Mouse (Mus musculus) E14TG2a.4 (cell line): Measurements from ENCODE around the gene Lyst.

Experiments used
- H3K27me3 ChIP-seq: 2 replicates; pipeline ENCODE4 v1.6.1; 2014; ENCODE audit warnings: low read length, control low read depth; ENCODE audit not compliant: insufficient read depth
- H3K36me3 ChIP-seq: 2 replicates; pipeline ENCODE4 v1.6.1; 2014; ENCODE audit warnings: low read length, control low read depth; ENCODE audit not compliant: insufficient read depth
- H3K4me1 ChIP-seq: replicated peaks from 2 replicates; pipeline ENCODE4 v1.6.1; 2014; ENCODE audit warnings: low read depth, low read length, control low read depth
- H3K4me3 ChIP-seq: replicated peaks from 2 replicates; pipeline ENCODE4 v1.5.1; 2014; ENCODE audit warnings: mild to moderate bottlenecking, low read length
- H3K9me3 ChIP-seq: 2 replicates; pipeline ENCODE4 v1.6.1; 2014; ENCODE audit warnings: low read length, control low read depth
- CTCF ChIP-seq: conservative IDR thresholded peaks from 2 replicates; pipeline ENCODE4 v1.5.1; 2014; ENCODE audit warnings: low read length
- NANOG ChIP-seq: IDR thresholded peaks from 2 replicates; pipeline ENCODE4 v1.6.1; 2014; ENCODE audit warnings: borderline replicate concordance, low read length, mixed read lengths
- POU5F1 ChIP-seq: IDR thresholded peaks from 2 replicates; pipeline ENCODE4 v1.6.1; 2014; ENCODE audit warnings: low read length, borderline replicate concordance

Gene Lyst

GRCm38 (mm10) chr13:13569603-13570002 is 20.6 kb upstream of the Lyst start:
- H3K36me3 ChIP-seq: no peaks in the 10 kb centered on the region
- no peaks in the 10 kb centered on the region for H3K4me1 ChIP-seq
- no peak overlapping the region for H3K4me3 ChIP-seq
- H3K27me3 ChIP-seq: 0 out of 2 replicates have a peak, but pooled peaks cover 5% of the 10 kb centered on the region
- TF ChIP-seq NANOG: no peak
- TF ChIP-seq POU5F1: no peak
- TF ChIP-seq CTCF: no peak
- H3K9me3 ChIP-seq: no peaks in the 10 kb centered on the region

- Histone ChIP-seq H3K4me1 (no peaks in the 10 kb centered on the region), H3K4me3 (no peak overlapping the region), H3K27me3 (0 out of 2 replicates have a peak, but pooled peaks cover 9% of the 10 kb centered on the region), H3K36me3 (no peaks in the 10 kb centered on the region), H3K9me3 (no peaks in the 10 kb centered on the region)
- TF ChIP-seq POU5F1 (no peak), CTCF (no peak), NANOG (no peak)
Measured at GRCm38 (mm10) chr13:13572060-13572835, 17.9 kb upstream of the Lyst start.

- H3K9me3 ChIP-seq: no peaks in the 10 kb centered on the region
Measured at GRCm38 (mm10) chr13:13572941-13573340, 17.3 kb upstream of the Lyst start.

GRCm38 (mm10) chr13:13573572-13574257 is 16.5 kb upstream of the Lyst start:
- Histone ChIP-seq H3K36me3 (no peaks in the 10 kb centered on the region), H3K4me3 (no peak overlapping the region), H3K27me3 (0 out of 2 replicates have a peak, but pooled peaks cover 9% of the 10 kb centered on the region), H3K4me1 (no peaks in the 10 kb centered on the region), H3K9me3 (no peaks in the 10 kb centered on the region)
- TF ChIP-seq POU5F1: no peak
- TF ChIP-seq NANOG: no peak
- TF ChIP-seq CTCF: no peak

More at GRCm38 (mm10) chr13:13572941-13573340, 17.3 kb upstream of the Lyst start:
- H3K4me3 ChIP-seq: no peak overlapping the region
- no peaks in the 10 kb centered on the region for H3K4me1 ChIP-seq
- 0 out of 2 replicates have a peak, but pooled peaks cover 9% of the 10 kb centered on the region for H3K27me3 ChIP-seq
- TF ChIP-seq NANOG (no peak), CTCF (no peak), POU5F1 (no peak)
- no peaks in the 10 kb centered on the region for H3K36me3 ChIP-seq

- H3K36me3 ChIP-seq: no peaks in the 10 kb centered on the region
- 0 out of 2 replicates have a peak, but pooled peaks cover 9% of the 10 kb centered on the region for H3K27me3 ChIP-seq
- H3K4me3 ChIP-seq: no peak overlapping the region
- no peaks in the 10 kb centered on the region for H3K4me1 ChIP-seq
- no peaks in the 10 kb centered on the region for H3K9me3 ChIP-seq
- TF ChIP-seq CTCF (no peak), POU5F1 (no peak), NANOG (no peak)
Measured at GRCm38 (mm10) chr13:13574258-13574870, 15.8 kb upstream of the Lyst start.

GRCm38 (mm10) chr13:13575106-13575505 is 15.1 kb upstream of the Lyst start:
- Histone ChIP-seq H3K27me3 (0 out of 2 replicates have a peak, but pooled peaks cover 9% of the 10 kb centered on the region), H3K36me3 (no peaks in the 10 kb centered on the region), H3K4me1 (no peaks in the 10 kb centered on the region), H3K9me3 (no peaks in the 10 kb centered on the region), H3K4me3 (no peak overlapping the region)
- no peak for TF ChIP-seq CTCF
- no peak for TF ChIP-seq NANOG
- TF ChIP-seq POU5F1: no peak

GRCm38 (mm10) chr13:13576469-13577205 is 13.6 kb upstream of the Lyst start:
- no peaks in the 10 kb centered on the region for H3K9me3 ChIP-seq
- H3K4me1 ChIP-seq: no peaks in the 10 kb centered on the region
- 0 out of 2 replicates have a peak, but pooled peaks cover 9% of the 10 kb centered on the region for H3K27me3 ChIP-seq
- H3K4me3 ChIP-seq: no peak overlapping the region
- no peak for TF ChIP-seq POU5F1
- no peak for TF ChIP-seq CTCF
- TF ChIP-seq NANOG: no peak
- H3K36me3 ChIP-seq: no peaks in the 10 kb centered on the region
